Mouse (Mus musculus): ENCODE measurements around the gene Ppara. TPM values are rescaled to one million over a fixed set of nuclear protein-coding genes. Genes with fewer than 3 reads are reported as not detected.

Ppara gene
- polyA plus RNA-seq, 1 experiment from 2014 or later: 0.24 TPM

- DNase-seq (ENCODE audit: low spot score): peak; percentile 81
- under 1% methylated on average over 27 of the region's 27 CpGs for WGBS
- H3K36me3 ChIP-seq: no peaks in the 10 kb centered on the region
- H3K27me3 ChIP-seq (ENCODE audit: insufficient read depth, poor library complexity, severe bottlenecking): peaks cover 4% of the 10 kb centered on the region; the same call in 1 of the 2 replicates
- H3K4me1 ChIP-seq (replicated peaks): peaks cover 17% of the 10 kb centered on the region
- H3K27ac ChIP-seq: peak within 1 kb of the TSS; percentile 81
- H3K9me3 ChIP-seq: peaks cover 5% of the 10 kb centered on the region; the same call in 1 of the 2 replicates
- peak within 1 kb of the TSS; percentile 64 for H3K4me3 ChIP-seq
Observed at GRCm38 (mm10) chr15:85831954-85832590, 97.3 kb downstream of the Ppara start, which contains the start of gene Ttc38. TSS of gene Ttc38 (plus strand) at chr15:85832306.

- Histone ChIP-seq H3K4me1 (replicated peaks) (peaks cover 17% of the 10 kb centered on the region), H3K27ac (peak overlapping the region; percentile 81), H3K36me3 (no peaks in the 10 kb centered on the region), H3K4me3 (peak overlapping the region; percentile 64), H3K27me3 (ENCODE audit: insufficient read depth, poor library complexity, severe bottlenecking) (peaks cover 4% of the 10 kb centered on the region; the same call in 1 of the 2 replicates), H3K9me3 (peaks cover 5% of the 10 kb centered on the region; the same call in 1 of the 2 replicates)
- WGBS: 53% methylated on average over 8 of the region's 8 CpGs
- no peak for DNase-seq (ENCODE audit: low spot score)
Observed at GRCm38 (mm10) chr15:85832599-85832998, 97.8 kb downstream of the Ppara start.

- Histone ChIP-seq H3K36me3 (no peaks in the 10 kb centered on the region), H3K27me3 (ENCODE audit: insufficient read depth, poor library complexity, severe bottlenecking) (peaks cover 2% of the 10 kb centered on the region; the same call in 1 of the 2 replicates), H3K27ac (no peak overlapping the region), H3K4me3 (no peak overlapping the region), H3K9me3 (peaks cover 5% of the 10 kb centered on the region; the same call in 1 of the 2 replicates), H3K4me1 (replicated peaks) (peaks cover 17% of the 10 kb centered on the region)
- WGBS: 68% methylated on average over 3 of the region's 3 CpGs
- DNase-seq (ENCODE audit: low spot score): no peak
Observed at GRCm38 (mm10) chr15:85835335-85835734, 100.6 kb downstream of the Ppara start.

- 90% methylated on average over 5 of the region's 5 CpGs for WGBS
- Histone ChIP-seq H3K4me3 (no peak overlapping the region), H3K27me3 (ENCODE audit: insufficient read depth, poor library complexity, severe bottlenecking) (no peaks in the 10 kb centered on the region), H3K9me3 (peaks cover 5% of the 10 kb centered on the region; the same call in 1 of the 2 replicates), H3K27ac (no peak overlapping the region), H3K36me3 (no peaks in the 10 kb centered on the region), H3K4me1 (replicated peaks) (peaks cover 18% of the 10 kb centered on the region)
- DNase-seq (ENCODE audit: low spot score): no peak
Observed at GRCm38 (mm10) chr15:85836887-85837286, 102.1 kb downstream of the Ppara start.

DNA sequence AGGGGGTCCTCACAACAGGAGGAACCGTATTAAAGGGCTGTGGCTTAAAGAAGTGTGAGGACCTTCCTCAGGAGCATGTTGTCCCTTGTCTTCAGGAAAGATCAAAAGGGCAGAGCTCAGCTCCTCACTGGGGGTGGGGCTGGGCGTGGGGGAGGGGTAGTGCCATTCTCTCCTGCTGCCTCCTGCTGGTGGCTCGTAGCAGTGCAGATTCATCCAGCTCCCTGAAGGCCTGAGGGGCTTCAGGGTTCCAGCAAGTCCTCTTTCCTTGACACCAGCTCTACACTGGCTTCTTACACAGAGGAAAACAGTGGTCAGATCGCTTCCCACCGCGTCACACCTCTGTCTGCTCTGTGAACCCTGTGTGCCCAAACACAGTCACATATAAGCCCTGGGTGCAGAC lies 106.2 kb downstream of the Ppara start:
- H3K4me3 ChIP-seq: no peak overlapping the region
- H3K27me3 ChIP-seq (ENCODE audit: insufficient read depth, poor library complexity, severe bottlenecking): no peaks in the 10 kb centered on the region
- no peak overlapping the region for H3K27ac ChIP-seq
- 28% methylated on average over 6 of the region's 6 CpGs for WGBS
- peaks cover 1% of the 10 kb centered on the region; the same call in 1 of the 2 replicates for H3K9me3 ChIP-seq
- DNase-seq (ENCODE audit: low spot score): peak; percentile 55
- H3K36me3 ChIP-seq: no peaks in the 10 kb centered on the region
- peaks cover 7% of the 10 kb centered on the region for H3K4me1 ChIP-seq (replicated peaks)

DNA sequence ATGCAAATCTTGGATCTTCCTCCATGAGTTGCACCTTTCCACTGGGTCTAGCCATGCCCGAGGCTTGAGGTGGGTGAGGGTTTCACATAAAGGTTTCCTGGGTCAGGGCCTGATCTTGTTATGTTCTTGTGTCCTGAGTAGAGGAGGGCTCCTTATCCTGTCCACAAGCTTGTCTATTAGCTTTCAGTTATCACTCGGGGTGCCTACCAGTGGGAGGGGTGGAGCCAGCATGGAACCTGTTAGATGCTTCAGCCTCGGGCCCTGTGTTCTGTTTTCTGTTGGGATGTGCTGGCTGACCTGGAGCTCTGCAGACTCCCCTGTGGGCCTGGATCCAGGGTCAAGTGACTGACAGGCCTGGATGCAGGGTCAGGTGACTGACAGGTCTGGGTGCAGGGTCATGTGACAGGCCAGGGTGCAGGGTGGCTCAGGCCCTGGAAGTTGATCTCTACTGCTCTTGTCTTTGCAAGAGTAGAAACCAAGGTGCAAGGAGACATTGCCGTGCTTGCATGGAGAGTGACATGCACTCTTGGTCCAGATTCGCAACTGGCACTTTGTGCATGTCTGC lies 107.1 kb downstream of the Ppara start:
- no peaks in the 10 kb centered on the region for H3K9me3 ChIP-seq
- no peaks in the 10 kb centered on the region for H3K36me3 ChIP-seq
- 87% methylated on average over 5 of the region's 5 CpGs for WGBS
- H3K4me3 ChIP-seq: no peak overlapping the region
- DNase-seq (ENCODE audit: low spot score): no peak
- H3K27me3 ChIP-seq (ENCODE audit: insufficient read depth, poor library complexity, severe bottlenecking): no peaks in the 10 kb centered on the region
- H3K4me1 ChIP-seq (replicated peaks): peaks cover 7% of the 10 kb centered on the region
- no peak overlapping the region for H3K27ac ChIP-seq

GRCm38 (mm10) chr15:85845071-85845470 lies 110.3 kb downstream of the Ppara start:
- H3K27ac ChIP-seq: no peak overlapping the region
- no peaks in the 10 kb centered on the region for H3K36me3 ChIP-seq
- H3K4me1 ChIP-seq (replicated peaks): peaks cover 7% of the 10 kb centered on the region
- no peaks in the 10 kb centered on the region for H3K9me3 ChIP-seq
- no peaks in the 10 kb centered on the region for H3K27me3 ChIP-seq (ENCODE audit: insufficient read depth, poor library complexity, severe bottlenecking)
- DNase-seq (ENCODE audit: low spot score): no peak
- H3K4me3 ChIP-seq: no peak overlapping the region

DNA sequence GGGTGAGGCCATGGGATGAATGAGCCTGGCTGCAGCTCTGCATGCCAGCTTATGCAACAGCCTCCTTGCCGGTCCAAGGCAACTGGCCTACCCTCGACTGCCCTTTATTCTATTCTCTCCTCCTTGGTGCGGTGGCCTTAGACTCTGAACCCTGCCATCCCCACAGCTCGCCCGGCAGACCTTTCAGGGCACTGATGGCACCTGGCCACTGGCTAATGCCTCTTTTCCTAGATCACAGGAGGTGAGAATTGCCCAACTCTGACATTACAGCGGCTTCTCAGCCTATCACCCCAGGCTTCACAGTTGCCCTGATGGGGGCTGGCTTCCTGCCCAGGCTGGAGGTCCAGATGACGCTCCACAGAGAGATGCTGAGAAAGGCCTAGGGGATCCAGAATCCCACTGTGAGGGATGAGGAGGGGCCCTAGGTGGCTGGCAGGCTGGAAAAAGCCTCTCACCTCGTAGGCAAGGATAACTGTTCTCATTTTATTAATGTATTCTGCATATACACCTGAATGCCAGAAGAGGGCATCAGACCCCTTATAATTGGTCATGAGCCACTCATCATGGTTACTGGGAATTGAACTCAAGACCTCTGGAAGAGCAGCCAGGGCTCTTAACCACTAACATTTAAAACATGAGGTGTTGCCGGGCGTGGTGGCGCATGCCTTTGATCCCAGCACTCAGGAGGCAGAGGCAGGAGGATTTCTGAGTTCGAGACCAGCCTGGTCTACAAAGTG lies 117.0 kb downstream of the Ppara start:
- DNase-seq (ENCODE audit: low spot score): no peak
- H3K36me3 ChIP-seq: no peaks in the 10 kb centered on the region
- no peak overlapping the region for H3K27ac ChIP-seq
- WGBS: 82% methylated on average over 12 of the region's 12 CpGs
- H3K27me3 ChIP-seq (ENCODE audit: insufficient read depth, poor library complexity, severe bottlenecking): no peaks in the 10 kb centered on the region
- no peaks in the 10 kb centered on the region for H3K4me1 ChIP-seq (replicated peaks)
- no peaks in the 10 kb centered on the region for H3K9me3 ChIP-seq
- no peak overlapping the region for H3K4me3 ChIP-seq

MicroRNA genes within 50 kb of the gene (microRNA counts, 519-probe panel; counts per million panel counts)
- microRNA mmu-let-7b (1,255 counts per million, percentile 77 among the panel's probes with 10 or more counts), microRNA mmu-let-7c (3,515 counts per million, percentile 85 among the panel's probes with 10 or more counts)

Other genes starting within 250 kb of the Ppara start
- gene 7530416G11Rik, start 231.8 kb upstream of the Ppara start, polyA plus RNA-seq (2016; fragmentation: Nextera tagmentation; extraction: Ambion mirVana): not detected in 2 replicates
- gene Wnt7b, start 152.5 kb upstream of the Ppara start, polyA plus RNA-seq (2016; fragmentation: Nextera tagmentation; extraction: Ambion mirVana): 52.3 and 127 TPM in 2 replicates
- 30.9 and 31.6 TPM in 2 replicates for gene Cdpf1, start 76.7 kb downstream of the Ppara start, polyA plus RNA-seq (2016; fragmentation: Nextera tagmentation; extraction: Ambion mirVana)
- 0.04 TPM in 1 of 2 replicates, not detected in the other for gene Pkdrej, start 86.8 kb downstream of the Ppara start, polyA plus RNA-seq (2016; fragmentation: Nextera tagmentation; extraction: Ambion mirVana)
- gene Ttc38, start 97.3 kb downstream of the Ppara start, polyA plus RNA-seq (2016; fragmentation: Nextera tagmentation; extraction: Ambion mirVana): 2.9 and 3.0 TPM in 2 replicates
- 45.6 and 52.8 TPM in 2 replicates for gene Gtse1, start 124.8 kb downstream of the Ppara start, polyA plus RNA-seq (2016; fragmentation: Nextera tagmentation; extraction: Ambion mirVana)
- gene Trmu, start 144.3 kb downstream of the Ppara start, polyA plus RNA-seq (2016; fragmentation: Nextera tagmentation; extraction: Ambion mirVana): 36.7 and 37.6 TPM in 2 replicates